Mouse (Mus musculus) olfactory bulb, adult 2 months (tissue): ENCODE measurements around the gene Krt20.

ENCODE experiments used
- CTCF ChIP-seq: fragments of 200-500 bp; IDR thresholded peaks from 2 replicates; pipeline ENCODE4 v1.5.1; 2012; ENCODE audit warnings: low read depth, mild to moderate bottlenecking, low read length, moderate library complexity; ENCODE audit not compliant: insufficient read depth
- POLR2A ChIP-seq: fragments of 200-500 bp; IDR thresholded peaks from 2 replicates; pipeline ENCODE4 v1.6.1; 2012; ENCODE audit warnings: mild to moderate bottlenecking, low read depth, low read length, moderate library complexity; ENCODE audit not compliant: insufficient read depth

- TF ChIP-seq POLR2A (no peak), CTCF (no peak)
These were observed at the start of gene Krt20 for GRCm38 (mm10) chr11:99437972-99438371.
